Mouse (Mus musculus): Measurements from ENCODE around the gene Keap1. TPM values are rescaled to one million over a fixed set of nuclear protein-coding genes. Genes with fewer than 3 reads are reported as not detected.

Gene Keap1
- polyA plus RNA-seq, 1 experiment from 2014 or later, result 65.2 TPM

Other genes starting within 250 kb of the Keap1 start
- 134 and 135 TPM in 2 replicates for gene Mrpl4, start 236.6 kb downstream of the Keap1 start, polyA plus RNA-seq (2016; fragmentation: Nextera tagmentation; extraction: Ambion mirVana)
- 8.8 and 8.9 TPM in 2 replicates for gene Icam1, start 223.4 kb downstream of the Keap1 start, polyA plus RNA-seq (2016; fragmentation: Nextera tagmentation; extraction: Ambion mirVana)
- gene Icam4, start 210.0 kb downstream of the Keap1 start, polyA plus RNA-seq (2016; fragmentation: Nextera tagmentation; extraction: Ambion mirVana), result 1.9 and 2.5 TPM in 2 replicates
- gene Icam5, start 207.3 kb downstream of the Keap1 start, polyA plus RNA-seq (2016; fragmentation: Nextera tagmentation; extraction: Ambion mirVana), result 0.22 TPM in 1 of 2 replicates, not detected in the other
- 0.68 and 1.5 TPM in 2 replicates for gene Zglp1, start 172.3 kb downstream of the Keap1 start, polyA plus RNA-seq (2016; fragmentation: Nextera tagmentation; extraction: Ambion mirVana)
- 1.2 and 1.3 TPM in 2 replicates for gene Gm49373, start 166.3 kb downstream of the Keap1 start, polyA plus RNA-seq (2016; fragmentation: Nextera tagmentation; extraction: Ambion mirVana)
- 52.4 and 56.7 TPM in 2 replicates for gene Fdx1l, start 165.7 kb downstream of the Keap1 start, polyA plus RNA-seq (2016; fragmentation: Nextera tagmentation; extraction: Ambion mirVana)
- gene Gm38431, start 147.4 kb downstream of the Keap1 start, polyA plus RNA-seq (2016; fragmentation: Nextera tagmentation; extraction: Ambion mirVana), result 2.8 and 4.2 TPM in 2 replicates
- 60.8 and 77.0 TPM in 2 replicates for gene Raver1, start 147.4 kb downstream of the Keap1 start, polyA plus RNA-seq (2016; fragmentation: Nextera tagmentation; extraction: Ambion mirVana)
- gene Tyk2, start 108.1 kb downstream of the Keap1 start, polyA plus RNA-seq (2016; fragmentation: Nextera tagmentation; extraction: Ambion mirVana), result 15.0 and 16.1 TPM in 2 replicates
- gene Cdc37, start 89.4 kb downstream of the Keap1 start, polyA plus RNA-seq (2016; fragmentation: Nextera tagmentation; extraction: Ambion mirVana), result 338 and 357 TPM in 2 replicates
- gene Pde4a, start 73.6 kb downstream of the Keap1 start, polyA plus RNA-seq (2016; fragmentation: Nextera tagmentation; extraction: Ambion mirVana), result 4.8 and 5.6 TPM in 2 replicates
- 0.31 and 0.63 TPM in 2 replicates for gene S1pr5, start 9.1 kb upstream of the Keap1 start, polyA plus RNA-seq (2016; fragmentation: Nextera tagmentation; extraction: Ambion mirVana)
- gene Atg4d, start 25.9 kb upstream of the Keap1 start, polyA plus RNA-seq (2016; fragmentation: Nextera tagmentation; extraction: Ambion mirVana), result 29.8 and 34.9 TPM in 2 replicates
- gene Kri1, start 48.6 kb upstream of the Keap1 start, polyA plus RNA-seq (2016; fragmentation: Nextera tagmentation; extraction: Ambion mirVana), result 18.1 and 22.2 TPM in 2 replicates
- gene Cdkn2d, start 52.0 kb upstream of the Keap1 start, polyA plus RNA-seq (2016; fragmentation: Nextera tagmentation; extraction: Ambion mirVana), result 46.1 and 46.9 TPM in 2 replicates
- gene Ap1m2, start 73.0 kb upstream of the Keap1 start, polyA plus RNA-seq (2016; fragmentation: Nextera tagmentation; extraction: Ambion mirVana), result 9.0 and 9.5 TPM in 2 replicates
- 103 and 110 TPM in 2 replicates for gene Slc44a2, start 81.3 kb upstream of the Keap1 start, polyA plus RNA-seq (2016; fragmentation: Nextera tagmentation; extraction: Ambion mirVana)
- gene Ilf3, start 128.5 kb upstream of the Keap1 start, polyA plus RNA-seq (2016; fragmentation: Nextera tagmentation; extraction: Ambion mirVana), result 312 and 313 TPM in 2 replicates
- gene Qtrt1, start 172.5 kb upstream of the Keap1 start, polyA plus RNA-seq (2016; fragmentation: Nextera tagmentation; extraction: Ambion mirVana), result 46.4 and 48.4 TPM in 2 replicates
- 76.6 and 78.4 TPM in 2 replicates for gene Dnm2, start 185.5 kb upstream of the Keap1 start, polyA plus RNA-seq (2016; fragmentation: Nextera tagmentation; extraction: Ambion mirVana)